8 mouse cellular contexts compared by ENCODE assay signal in genomic region chrX:19903962-19904930, GRCm38 (mm10).
DNase-seq lines count a peak whose midpoint lies in the region; ATAC-seq lines count a peak whose summit lies in the region.

No protein-coding gene starts in this region.

- peak; percentile 79; the same call in 1 of the 2 replicates for ATAC-seq in embryonic facial prominence, embryonic 13.5 days (ENCODE audit: insufficient number of reproducible peaks, insufficient read depth, low FRiP score, low TSS enrichment, low read depth)
- ATAC-seq in midbrain, embryonic 16.5 days = peak; percentile 86

- no peaks in the 10 kb centered on the region for H3K9me3 ChIP-seq in embryonic facial prominence, embryonic 13.5 days
- H3K9me3 ChIP-seq in midbrain, embryonic 16.5 days (replicated peaks; ENCODE audit: control insufficient read depth, low read length, poor library complexity, severe bottlenecking) = no peaks in the 10 kb centered on the region

- H3K4me2 ChIP-seq in embryonic facial prominence, embryonic 13.5 days = no peak overlapping the region
- no peak overlapping the region for H3K4me2 ChIP-seq in midbrain, embryonic 16.5 days (ENCODE audit: low read length)

- H3K9ac ChIP-seq in embryonic facial prominence, embryonic 13.5 days = no peak overlapping the region
- H3K9ac ChIP-seq in midbrain, embryonic 16.5 days (ENCODE audit: low read depth, low read length) = no peak overlapping the region

- 56% methylated on average over 6 of the region's 6 CpGs for WGBS in embryonic facial prominence, embryonic 13.5 days
- 55% methylated on average over 6 of the region's 6 CpGs for WGBS in midbrain, embryonic 16.5 days

- H3K4me1 ChIP-seq in embryonic facial prominence, embryonic 13.5 days = no peaks in the 10 kb centered on the region; the same call in 1 of the 2 replicates
- no peaks in the 10 kb centered on the region for H3K4me1 ChIP-seq in midbrain, embryonic 16.5 days (ENCODE audit: control insufficient read depth, insufficient read depth, low read length)

- no peak overlapping the region for H3K27ac ChIP-seq in embryonic facial prominence, embryonic 13.5 days
- H3K27ac ChIP-seq in midbrain, embryonic 16.5 days (ENCODE audit: low read length) = no peak overlapping the region

- peak; percentile 13 for DNase-seq in right cerebral cortex, adult 18-20 months
- no peak for DNase-seq in right cerebral cortex, adult 2 months (ENCODE audit: low spot score in 2 of 2)
- peak; percentile 1 for DNase-seq in heart, postnatal 25 days (ENCODE audit: low spot score)
- DNase-seq in layer of hippocampus, adult 8-10 months (ENCODE audit: low spot score in 2 of 2) = peak; percentile 24 to 32
- no peak for DNase-seq in c-Kit-positive CD71-positive TER-119-positive erythroid progenitor cells, embryonic 14.5 days (ENCODE audit: low spot score)
- no peak for DNase-seq in cerebellum, postnatal 14 days

- intact Hi-C loops in heart, postnatal 25 days (cut with DNase I) = no loop called here

- H3K4me3 ChIP-seq in embryonic facial prominence, embryonic 13.5 days = no peak overlapping the region
- no peak overlapping the region for H3K4me3 ChIP-seq in midbrain, embryonic 16.5 days (ENCODE audit: low read depth, low read length)

- no peaks in the 10 kb centered on the region for H3K27me3 ChIP-seq in embryonic facial prominence, embryonic 13.5 days
- H3K27me3 ChIP-seq in midbrain, embryonic 16.5 days (ENCODE audit: control insufficient read depth, insufficient read depth, low read depth, low read length) = no peaks in the 10 kb centered on the region

- H3K36me3 ChIP-seq in embryonic facial prominence, embryonic 13.5 days = no peaks in the 10 kb centered on the region
- H3K36me3 ChIP-seq in midbrain, embryonic 16.5 days (ENCODE audit: control insufficient read depth, insufficient read depth, low read length) = no peaks in the 10 kb centered on the region

Comparison
In these comparisons a context has a peak if more than half of its experiments do, and no peak if none do; other contexts are left out.
1. DNase-seq: peak in right cerebral cortex, adult 18-20 months (single experiment), heart, postnatal 25 days (single experiment) and layer of hippocampus, adult 8-10 months (2 of 2); none in right cerebral cortex, adult 2 months (0 of 2), c-Kit-positive CD71-positive TER-119-positive erythroid progenitor cells, embryonic 14.5 days (single experiment) and cerebellum, postnatal 14 days (0 of 2).